Mouse (Mus musculus) lung, adult 2 months (tissue): ENCODE data around the gene Mapkbp1. TPM values are rescaled to one million over a fixed set of nuclear protein-coding genes. Genes with fewer than 3 reads are reported as not detected.

Source experiments
- DNase-seq: peaks from one replicate; pipeline ENCODE4 v3.0.0; 2022
- H3K4me1 ChIP-seq: fragments of 200-500 bp; 2 replicates; pipeline ENCODE4 v1.6.1; 2011; ENCODE audit warnings: low read length; ENCODE audit not compliant: control insufficient read depth, insufficient read depth
- H3K4me3 ChIP-seq: fragments of 200-500 bp; replicated peaks from 2 replicates; pipeline ENCODE3; 2011; ENCODE audit warnings: low read depth, mild to moderate bottlenecking, control low read depth, low read length; ENCODE audit errors: extremely low read depth
- CTCF ChIP-seq: fragments of 200-500 bp; IDR thresholded peaks from 2 replicates; pipeline ENCODE4 v1.5.1; 2011; ENCODE audit warnings: mild to moderate bottlenecking, low read length, control low read depth; ENCODE audit not compliant: insufficient read depth
- POLR2A ChIP-seq: fragments of 200-500 bp; IDR thresholded peaks from 2 replicates; pipeline ENCODE4 v1.6.1; 2011; ENCODE audit warnings: low read depth, mild to moderate bottlenecking, control low read depth, low read length, borderline replicate concordance; ENCODE audit errors: extremely low read depth
- WGBS: fragments of 180-500 bp; shearing (Covaris S2); methylation state at CpG from one replicate; pipeline ENCODE4 v1.1.7; 2018; 5-methylcytosine and 5-hydroxymethylcytosine counted together
- polyA plus RNA-seq: library from polyadenylated mRNA; depleted of rRNA; stranded (reverse); fragments of >200 nt; gene quantifications from 2 replicates; pipeline ENCODE4 v1.2.3, GENCODE M21; 2012; rRNA removed

Mapkbp1 gene
- polyA plus RNA-seq: 31.5 and 37.5 TPM in 2 replicates

GRCm38 (mm10) chr2:119972537-119972879, at the start of gene Mapkbp1:
TSS of gene Mapkbp1 (plus strand) at chr2:119972699.
- TF ChIP-seq CTCF: no peak
- TF ChIP-seq POLR2A: no peak
- no peak for DNase-seq
- Histone ChIP-seq H3K4me3 (peak within 1 kb of the TSS; percentile 79), H3K4me1 (peaks cover 3% of the 10 kb centered on the region)
- WGBS: under 1% methylated on average over 19 of the region's 19 CpGs

- no peak overlapping the region for H3K4me3 ChIP-seq
- no peak for DNase-seq
- 20% methylated on average over 9 of the region's 9 CpGs for WGBS
- no peak for TF ChIP-seq POLR2A
- TF ChIP-seq CTCF: 0 out of 2 replicates have a peak, but pooled peaks have one; percentile 5
- H3K4me1 ChIP-seq: peaks cover 3% of the 10 kb centered on the region
Observed at GRCm38 (mm10) chr2:119970571-119970970, 1.9 kb upstream of the Mapkbp1 start.

- H3K4me3 ChIP-seq: no peak overlapping the region
- H3K4me1 ChIP-seq: peaks cover 3% of the 10 kb centered on the region
- TF ChIP-seq POLR2A: no peak
- no peak for TF ChIP-seq CTCF
- 66% methylated on average over 3 of the region's 3 CpGs for WGBS
- DNase-seq: no peak
Observed at GRCm38 (mm10) chr2:119971316-119971715, 1.2 kb upstream of the Mapkbp1 start.

GRCm38 (mm10) chr2:119971837-119972536, 512 bp upstream of the Mapkbp1 start:
- 2% methylated on average over 32 of the region's 32 CpGs for WGBS
- DNase-seq: peak; percentile 97

GRCm38 (mm10) chr2:119980343-119980986, 8.0 kb downstream of the Mapkbp1 start:
- Histone ChIP-seq H3K4me3 (no peak overlapping the region), H3K4me1 (no peaks in the 10 kb centered on the region; the same call in 1 of the 2 replicates)
- no peak for DNase-seq
- TF ChIP-seq CTCF (no peak), POLR2A (no peak)
- WGBS: 75% methylated on average over 7 of the region's 7 CpGs

More at GRCm38 (mm10) chr2:119971837-119972536, 512 bp upstream of the Mapkbp1 start:
- Histone ChIP-seq H3K4me3 (peak overlapping the region; percentile 79), H3K4me1 (peaks cover 3% of the 10 kb centered on the region)
- no peak for TF ChIP-seq CTCF
- TF ChIP-seq POLR2A: peak; percentile 90; the same call in 1 of the 2 replicates

- TF ChIP-seq CTCF (no peak), POLR2A (no peak)
- whole genome bisulfite sequencing: 93% methylated on average over 2 of the region's 2 CpGs
- Histone ChIP-seq H3K4me3 (no peak overlapping the region), H3K4me1 (no peaks in the 10 kb centered on the region; the same call in 1 of the 2 replicates)
- DNase-seq: no peak
Observed at GRCm38 (mm10) chr2:119981631-119982030, 9.1 kb downstream of the Mapkbp1 start.

- no peak for DNase-seq
- Histone ChIP-seq H3K4me3 (no peak overlapping the region), H3K4me1 (no peaks in the 10 kb centered on the region; the same call in 1 of the 2 replicates)
- TF ChIP-seq CTCF: no peak
- TF ChIP-seq POLR2A: peak; percentile 50; the same call in 1 of the 2 replicates
- WGBS: 69% methylated on average over 8 of the region's 8 CpGs
Observed at GRCm38 (mm10) chr2:119985871-119986270, 13.4 kb downstream of the Mapkbp1 start.

- WGBS: 58% methylated on average over 6 of the region's 6 CpGs
- no peak overlapping the region for H3K4me3 ChIP-seq
- TF ChIP-seq POLR2A: peak; percentile 3; the same call in 1 of the 2 replicates
- TF ChIP-seq CTCF: no peak
- H3K4me1 ChIP-seq: no peaks in the 10 kb centered on the region; the same call in 1 of the 2 replicates
- no peak for DNase-seq
Observed at GRCm38 (mm10) chr2:119986369-119986768, 13.9 kb downstream of the Mapkbp1 start.

GRCm38 (mm10) chr2:119987441-119987840, 14.9 kb downstream of the Mapkbp1 start:
- DNase-seq: no peak
- H3K4me3 ChIP-seq: no peak overlapping the region
- 81% methylated on average over 2 of the region's 2 CpGs for WGBS
- H3K4me1 ChIP-seq: no peaks in the 10 kb centered on the region; the same call in 1 of the 2 replicates
- TF ChIP-seq POLR2A: no peak
- TF ChIP-seq CTCF: no peak
